Mouse (Mus musculus): ENCODE data around the gene Tgtp1. TPM values are rescaled to one million over a fixed set of nuclear protein-coding genes. Genes with fewer than 3 reads are reported as not detected.

Gene Tgtp1
- polyA plus RNA-seq (2012; rRNA removed): 0.32 and 0.76 TPM in 2 replicates

DNA sequence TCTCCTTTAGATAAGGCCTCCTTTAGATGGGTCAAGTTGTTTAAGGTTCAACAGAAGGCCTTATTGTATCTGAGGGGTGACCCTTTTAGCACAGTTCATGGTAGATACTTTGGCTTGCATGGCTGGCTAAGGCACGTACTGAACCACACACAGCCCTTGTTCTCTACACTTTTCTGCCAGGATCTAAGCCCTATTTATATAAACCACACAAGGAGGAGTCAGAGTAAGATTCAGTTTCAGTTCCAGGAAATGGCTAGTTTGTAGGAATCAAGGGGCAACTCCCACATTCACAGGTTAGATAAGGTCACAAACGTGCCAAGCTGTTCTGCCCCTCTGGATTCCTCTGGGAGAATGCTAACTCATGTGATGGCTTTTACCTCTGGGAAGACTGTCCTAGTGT is at the start of gene Tgtp1:
TSS of gene Tgtp1 (minus strand) at position 155 of the 400 bp plus-strand sequence.

DNA sequence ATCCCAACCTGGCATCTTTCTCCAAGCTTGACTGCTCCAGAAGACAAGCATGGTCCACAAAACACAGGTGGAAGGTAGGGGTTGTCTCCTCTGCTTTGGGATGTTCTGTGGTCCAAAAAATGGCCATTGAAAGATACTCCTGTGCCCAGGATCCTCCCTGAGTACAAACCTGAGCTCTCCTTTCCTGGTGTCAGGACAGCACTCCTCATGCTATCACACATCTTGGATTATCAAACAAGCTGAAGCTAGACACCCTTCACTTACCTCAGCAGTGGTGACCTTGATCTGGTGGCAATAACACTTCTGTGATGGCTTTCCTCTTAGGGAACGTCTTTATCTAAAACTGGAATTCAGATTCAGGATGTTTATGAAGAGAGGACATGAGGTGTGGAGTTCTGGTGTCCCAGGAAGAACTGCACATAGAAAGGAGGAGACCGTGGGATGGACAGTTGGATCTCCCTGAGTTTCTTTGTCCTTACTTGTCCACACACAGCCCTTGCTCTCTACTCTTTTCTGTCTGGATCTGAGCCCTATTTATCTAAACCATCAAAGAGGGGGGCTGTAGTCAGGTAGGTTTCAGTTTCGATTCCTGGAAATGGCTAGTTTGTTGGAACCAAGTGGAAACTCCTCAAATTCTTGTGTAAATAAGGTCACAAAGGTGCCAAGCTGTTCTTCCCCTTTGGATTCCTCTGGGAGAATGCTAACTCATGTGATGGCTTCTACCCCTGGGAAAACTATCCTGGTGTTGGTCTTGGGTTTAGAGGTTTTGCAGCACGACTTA is 2.0 kb downstream of the Tgtp1 start, which contains the start of gene Gm12185:
TSS of gene Gm12185 (minus strand) at position 487 of the 781 bp plus-strand sequence.

DNA sequence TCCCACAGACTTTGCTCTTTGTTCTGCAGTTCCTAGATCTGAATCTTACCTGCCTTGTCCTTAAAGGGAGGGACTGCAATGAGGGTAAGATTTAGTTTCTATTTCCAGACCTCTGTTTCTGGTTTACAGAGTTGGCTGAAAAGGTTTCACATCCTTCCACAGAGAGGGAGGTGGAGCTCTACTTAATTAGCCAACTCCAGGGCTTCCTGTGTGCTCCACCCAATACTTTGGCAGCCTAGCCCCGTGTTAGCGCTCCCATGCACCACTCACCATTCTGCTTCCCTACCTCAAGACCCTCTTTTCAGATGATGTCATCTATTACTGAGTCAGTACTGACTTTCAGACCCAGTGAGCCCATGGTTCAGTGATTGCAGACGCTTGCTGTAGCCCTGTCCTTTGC is 14.7 kb downstream of the Tgtp1 start, which contains the start of gene 9930111J21Rik1:
TSS of gene 9930111J21Rik1 (minus strand) at position 148 of the 400 bp plus-strand sequence.

DNA sequence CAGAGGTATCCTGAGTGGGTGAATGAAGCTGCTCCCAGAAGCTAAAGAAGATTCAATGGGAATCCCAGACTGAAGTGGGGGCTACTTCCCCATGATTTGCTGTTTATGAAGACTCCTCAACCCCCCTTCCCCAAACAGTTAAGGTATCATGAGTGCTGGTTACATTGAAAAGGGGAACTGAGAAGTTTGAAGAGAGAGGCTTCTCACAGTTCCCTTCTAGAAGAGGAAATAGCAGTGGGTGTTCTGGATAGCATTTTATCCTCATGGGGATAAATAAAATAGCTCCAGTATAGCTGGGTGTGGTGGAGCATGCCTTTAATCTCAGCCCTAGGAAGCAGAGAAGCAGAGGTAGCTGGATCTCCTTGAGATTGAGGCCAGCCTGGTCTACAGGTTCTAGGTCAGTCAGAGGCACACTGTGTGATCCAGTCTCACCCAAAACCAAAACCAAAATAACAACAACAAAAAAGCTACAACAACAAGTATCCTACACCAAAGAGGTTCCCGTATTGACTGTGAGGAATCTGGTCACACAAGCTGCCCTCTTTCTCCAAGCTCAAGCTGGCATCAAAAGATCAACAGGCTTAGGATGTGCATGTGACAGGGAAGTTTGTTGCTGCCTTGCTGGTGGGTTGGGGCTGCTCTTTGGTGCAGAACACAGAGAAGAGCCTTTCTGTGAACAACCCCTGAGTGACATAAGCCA is 15.6 kb downstream of the Tgtp1 start, which contains the start of gene Olfr56:
TSS of gene Olfr56 (plus strand) at position 650 of the 700 bp plus-strand sequence.

DNA sequence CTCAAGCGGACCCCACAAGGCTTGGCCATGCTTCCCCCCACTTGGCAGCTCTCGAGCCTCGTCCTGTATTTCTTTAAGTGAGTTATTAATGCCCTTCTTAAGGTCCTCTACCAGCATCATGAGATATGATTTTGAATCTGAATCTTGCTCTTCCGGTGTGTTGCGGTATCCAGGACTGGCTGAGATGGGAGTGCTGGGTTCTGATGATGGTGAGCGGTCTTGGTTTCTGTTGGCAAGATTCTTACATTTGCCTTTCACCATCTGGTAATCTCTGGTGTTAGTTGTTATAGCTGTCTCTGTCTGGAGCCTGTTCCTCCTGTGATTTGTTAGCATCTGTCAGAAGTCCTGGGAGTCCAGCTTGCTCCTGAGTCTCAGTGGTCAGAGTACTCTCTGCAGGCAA is 47.9 kb downstream of the Tgtp1 start, which contains the start of gene Psme2b:
TSS of gene Psme2b (minus strand) at position 101 of the 400 bp plus-strand sequence.

Other genes with a start within 250 kb of the Tgtp1 start
- 1,456 and 1,471 TPM in 2 replicates for gene Rack1, start 193.8 kb downstream of the Tgtp1 start, polyA plus RNA-seq (2012; rRNA removed)
- gene Trim41, start 176.8 kb downstream of the Tgtp1 start, polyA plus RNA-seq (2012; rRNA removed): 44.5 and 49.2 TPM in 2 replicates
- gene Trim7, start 168.0 kb downstream of the Tgtp1 start, polyA plus RNA-seq (2012; rRNA removed): 2.5 and 2.8 TPM in 2 replicates
- gene Gm12184, start 167.5 kb downstream of the Tgtp1 start, polyA plus RNA-seq (2012; rRNA removed): 35.7 and 42.7 TPM in 2 replicates
- gene Irgm1, start 122.5 kb downstream of the Tgtp1 start, polyA plus RNA-seq (2012; rRNA removed): 4.1 and 6.1 TPM in 2 replicates
- 0.18 and 0.22 TPM in 2 replicates for gene Gm5431, start 92.0 kb downstream of the Tgtp1 start, polyA plus RNA-seq (2012; rRNA removed)
- gene Psme2b, start 48.0 kb downstream of the Tgtp1 start, polyA plus RNA-seq (2012; rRNA removed): 0.60 and 0.89 TPM in 2 replicates
- gene Olfr56, start 15.3 kb downstream of the Tgtp1 start, polyA plus RNA-seq (2012; rRNA removed): 0.11 and 0.24 TPM in 2 replicates
- gene 9930111J21Rik1, start 14.8 kb downstream of the Tgtp1 start, polyA plus RNA-seq (2012; rRNA removed): 0.11 and 0.23 TPM in 2 replicates
- gene Gm12185, start 1.9 kb downstream of the Tgtp1 start, polyA plus RNA-seq (2012; rRNA removed): 0.04 and 0.06 TPM in 2 replicates
- gene 9930111J21Rik2, start 57.1 kb upstream of the Tgtp1 start, polyA plus RNA-seq (2012; rRNA removed): 0.28 and 0.37 TPM in 2 replicates
- 0.32 and 1.3 TPM in 2 replicates for gene Tgtp2, start 70.0 kb upstream of the Tgtp1 start, polyA plus RNA-seq (2012; rRNA removed)
- 1.8 and 2.6 TPM in 2 replicates for gene Ifi47, start 82.4 kb upstream of the Tgtp1 start, polyA plus RNA-seq (2012; rRNA removed)
- 0.06 TPM in 1 of 2 replicates, not detected in the other for gene Olfr1396, start 120.7 kb upstream of the Tgtp1 start, polyA plus RNA-seq (2012; rRNA removed)
- gene Olfr1395, start 148.1 kb upstream of the Tgtp1 start, polyA plus RNA-seq (2012; rRNA removed): not detected in 2 replicates
- gene Olfr1394, start 160.2 kb upstream of the Tgtp1 start, polyA plus RNA-seq (2012; rRNA removed): not detected in 2 replicates
- gene Btnl9, start 193.0 kb upstream of the Tgtp1 start, polyA plus RNA-seq (2012; rRNA removed): 0.07 and 0.36 TPM in 2 replicates
- 33.3 and 34.3 TPM in 2 replicates for gene Zfp62, start 209.1 kb upstream of the Tgtp1 start, polyA plus RNA-seq (2012; rRNA removed)